Mouse (Mus musculus) neural tube, embryonic 10.5 days (tissue): ENCODE results near the gene Dhrs7c.

ENCODE experiments used
- DNase-seq: peaks from one replicate; pipeline ENCODE4 v3.0.0-alpha.2; 2017; ENCODE audit warnings: low spot score; ENCODE audit errors: extremely low spot score

Dhrs7c gene

GRCm38 (mm10) chr11:67839810-67840209, 41.8 kb downstream of the Dhrs7c start:
- DNase-seq: no peak

- no peak for DNase-seq
These were observed 47.2 kb downstream of the Dhrs7c start for GRCm38 (mm10) chr11:67845193-67845592.

GRCm38 (mm10) chr11:67851770-67852169, 53.8 kb downstream of the Dhrs7c start:
- no peak for DNase-seq

- no peak for DNase-seq
These were observed 56.0 kb downstream of the Dhrs7c start for GRCm38 (mm10) chr11:67853996-67854395.

GRCm38 (mm10) chr11:67855035-67855434, 57.0 kb downstream of the Dhrs7c start:
- DNase-seq: no peak

- DNase-seq: no peak
These were observed 60.5 kb downstream of the Dhrs7c start for GRCm38 (mm10) chr11:67858518-67858917.

DNA sequence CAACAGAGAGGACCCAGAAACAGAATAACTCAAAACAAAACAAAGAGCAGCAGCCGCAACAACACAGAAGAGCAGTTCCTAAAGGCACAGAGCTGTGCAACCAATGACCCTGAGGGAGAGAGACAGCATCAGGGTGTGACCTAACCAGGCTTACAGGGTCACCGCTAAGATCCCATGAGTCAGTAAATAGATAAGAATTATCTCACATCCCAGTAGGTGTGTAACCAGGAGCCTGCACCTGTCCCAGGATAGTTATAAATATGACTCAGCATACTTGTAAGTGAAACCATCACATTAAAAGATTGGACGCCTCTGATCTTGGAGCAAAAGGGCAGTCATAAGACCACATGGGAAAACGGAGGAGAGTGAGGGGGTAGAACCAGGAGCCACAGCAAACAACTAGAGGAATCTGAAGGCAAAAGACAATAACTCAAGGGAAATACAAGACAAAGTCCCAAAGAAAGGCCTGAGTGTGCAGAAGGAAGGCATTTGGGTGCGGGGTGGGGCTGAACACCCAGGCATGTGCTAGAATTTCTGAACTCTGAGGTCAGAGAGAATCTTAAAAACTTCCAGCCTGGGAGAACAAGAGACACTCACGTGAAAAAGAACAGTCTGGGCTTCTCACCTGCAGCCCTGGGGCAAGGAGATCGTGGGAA, 62.9 kb downstream of the Dhrs7c start:
- no peak for DNase-seq

DNA sequence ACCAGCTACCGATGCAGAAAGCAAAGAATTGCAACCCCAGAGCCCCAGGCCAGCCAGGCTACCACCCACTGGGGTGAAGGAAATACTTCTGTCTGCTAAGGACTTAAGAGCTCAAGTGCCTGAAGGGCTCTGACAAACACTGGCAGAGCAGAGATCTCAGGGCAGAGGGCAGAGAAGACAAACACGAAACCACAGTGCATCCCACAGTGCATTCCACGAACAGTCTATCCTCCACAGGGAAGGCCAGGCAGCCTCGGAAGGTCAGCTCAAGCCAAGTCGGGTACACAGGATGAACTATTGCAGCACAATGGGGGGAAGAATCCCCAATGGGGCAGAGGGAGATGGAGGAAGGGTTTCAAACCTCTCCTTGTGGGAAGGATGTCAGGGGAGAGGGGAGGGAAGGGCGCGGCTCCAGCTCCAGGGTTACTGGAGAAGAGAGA, 63.4 kb downstream of the Dhrs7c start:
- DNase-seq: peak; percentile 40

GRCm38 (mm10) chr11:67865100-67865499, 67.1 kb downstream of the Dhrs7c start:
- no peak for DNase-seq
